Mouse (Mus musculus) ZHBTc4 (cell line): Measurements from ENCODE around the gene Adig.

Experiments
- DNase-seq: peaks from one replicate; pipeline ENCODE4 v3.0.0-alpha.2; 2011; ENCODE audit warnings: low read depth, low spot score

Adig gene

GRCm38 (mm10) chr2:158501836-158502812 lies at the start of gene Adig:
Gene Adig, plus strand, starts transcription at chr2:158502612.
- peak; percentile 6 for DNase-seq

GRCm38 (mm10) chr2:158456451-158456850 lies 46.0 kb upstream of the Adig start:
- no peak for DNase-seq

- no peak for DNase-seq
Measured at GRCm38 (mm10) chr2:158457610-158458009, 44.8 kb upstream of the Adig start.

DNA sequence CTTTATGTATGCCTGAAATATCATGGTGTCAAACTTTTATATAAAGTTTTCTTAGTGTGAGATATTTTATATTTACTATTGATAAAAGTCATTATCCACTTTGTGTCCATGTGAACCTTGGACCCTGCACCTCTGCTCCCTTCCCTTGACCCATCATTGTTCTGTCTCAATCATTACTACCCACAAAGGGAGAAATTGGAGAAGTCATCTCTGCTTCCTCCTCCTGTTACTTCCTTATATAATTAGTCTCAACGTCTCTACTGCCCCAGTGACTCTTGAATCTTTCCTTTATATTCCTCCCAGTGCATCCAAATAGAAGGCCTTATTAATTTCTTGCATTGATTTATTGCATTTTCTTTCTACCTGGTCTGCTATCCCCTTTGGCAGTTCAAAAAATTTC lies 40.0 kb upstream of the Adig start:
- DNase-seq = no peak

DNA sequence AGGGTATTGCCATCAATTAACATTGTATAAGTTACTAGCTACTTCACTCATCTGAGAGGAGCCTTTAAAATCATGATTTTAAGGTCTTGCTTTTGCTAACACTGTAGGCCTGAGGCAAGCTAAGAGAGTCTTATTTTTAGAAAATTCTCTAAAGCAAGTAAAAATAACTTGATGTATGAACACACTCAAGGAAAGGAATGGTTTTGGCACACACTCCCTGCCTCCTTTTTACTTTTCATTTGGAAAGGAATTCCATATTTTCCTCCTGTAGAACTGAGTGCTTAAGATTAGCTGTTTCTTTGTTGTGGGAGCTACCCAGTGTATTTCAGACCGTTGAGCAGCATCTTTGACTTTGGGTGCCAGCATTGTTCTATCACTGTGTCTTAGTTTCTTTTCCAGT lies 28.3 kb upstream of the Adig start:
- DNase-seq = no peak

DNA sequence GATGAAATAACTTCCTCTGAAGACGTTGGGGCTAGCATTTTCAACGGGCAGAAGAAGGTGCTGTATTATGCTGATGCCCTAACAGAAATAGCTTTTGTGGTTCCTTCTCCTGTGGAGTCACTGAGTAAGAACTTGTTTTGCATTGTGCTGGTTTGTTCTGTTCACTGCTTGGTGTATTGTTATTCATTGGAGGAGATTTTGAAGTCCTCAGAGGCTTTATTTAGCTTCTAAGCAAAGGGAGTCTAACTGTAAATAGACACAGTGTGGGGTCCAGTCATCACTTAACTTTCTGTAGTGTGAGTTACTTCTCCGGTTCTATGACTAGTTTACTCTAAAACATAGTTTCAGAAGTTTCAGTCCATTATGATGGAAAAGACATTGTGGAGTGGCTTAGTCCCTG lies 24.8 kb upstream of the Adig start:
- DNase-seq = peak; percentile 45

DNA sequence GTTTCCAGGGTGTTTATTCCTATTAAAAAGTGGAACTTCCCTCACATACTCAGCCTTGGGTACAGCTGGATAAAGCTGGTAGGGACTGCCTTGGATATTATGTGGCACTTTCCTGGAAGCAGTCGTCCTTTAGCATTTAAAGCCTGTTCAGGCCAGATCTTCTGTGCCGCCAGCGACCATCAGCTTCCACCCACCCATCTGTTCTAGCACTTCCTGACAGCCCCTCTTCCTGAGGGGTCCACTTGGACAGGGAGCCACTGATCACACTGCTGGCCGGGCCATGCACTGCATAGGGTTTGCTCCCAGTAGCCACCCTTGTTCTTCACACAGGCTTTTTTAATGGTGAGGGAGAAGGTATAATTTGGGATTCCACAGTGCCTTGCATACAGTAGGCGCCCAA lies 4.0 kb upstream of the Adig start:
- DNase-seq = no peak

DNA sequence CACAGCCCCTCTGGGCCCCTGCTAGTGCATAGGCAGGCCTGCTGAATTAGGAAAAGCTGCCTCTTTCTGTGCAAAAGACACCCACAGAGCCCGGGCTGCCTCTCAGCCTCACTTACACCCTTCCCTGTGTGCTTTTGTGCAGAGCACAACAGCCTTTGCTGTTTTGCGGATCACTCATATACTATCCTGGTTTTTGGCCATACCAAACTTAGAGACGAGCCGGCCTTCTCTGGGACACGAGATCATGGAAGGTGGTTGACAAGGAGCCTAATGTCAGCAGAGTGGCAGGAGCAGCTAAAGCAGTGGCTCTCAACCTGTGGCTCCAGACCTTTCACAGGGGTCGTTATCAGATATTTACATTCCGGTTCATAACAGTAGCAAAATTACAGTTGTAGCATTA lies 814 bp downstream of the Adig start:
- DNase-seq = no peak

DNA sequence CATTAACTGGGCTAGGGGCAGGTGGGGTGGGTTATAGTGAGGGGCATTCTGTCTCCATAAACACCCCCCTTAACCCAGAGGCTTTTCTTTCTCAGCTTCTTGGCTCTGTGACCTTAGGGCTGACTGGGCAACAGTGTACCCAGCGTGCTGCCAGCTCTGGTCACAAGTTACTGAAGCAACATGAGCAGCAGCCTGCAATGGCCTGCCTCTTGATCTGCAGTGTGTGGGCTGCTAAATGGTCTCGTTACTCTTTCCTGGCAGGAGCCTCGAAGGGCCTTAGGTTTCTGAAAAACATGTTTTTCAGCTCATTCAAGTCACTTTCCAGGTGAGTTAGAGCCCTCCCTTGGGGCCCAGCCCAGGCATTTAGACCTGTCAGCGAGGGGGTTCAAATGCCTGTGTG lies 1.3 kb downstream of the Adig start:
- no peak for DNase-seq

- no peak for DNase-seq
Measured at GRCm38 (mm10) chr2:158506475-158506874, 4.1 kb downstream of the Adig start.

- DNase-seq = no peak
Measured at GRCm38 (mm10) chr2:158507046-158507445, 4.6 kb downstream of the Adig start.

GRCm38 (mm10) chr2:158510665-158511064 lies 8.3 kb downstream of the Adig start:
- peak; percentile 61 for DNase-seq

DNA sequence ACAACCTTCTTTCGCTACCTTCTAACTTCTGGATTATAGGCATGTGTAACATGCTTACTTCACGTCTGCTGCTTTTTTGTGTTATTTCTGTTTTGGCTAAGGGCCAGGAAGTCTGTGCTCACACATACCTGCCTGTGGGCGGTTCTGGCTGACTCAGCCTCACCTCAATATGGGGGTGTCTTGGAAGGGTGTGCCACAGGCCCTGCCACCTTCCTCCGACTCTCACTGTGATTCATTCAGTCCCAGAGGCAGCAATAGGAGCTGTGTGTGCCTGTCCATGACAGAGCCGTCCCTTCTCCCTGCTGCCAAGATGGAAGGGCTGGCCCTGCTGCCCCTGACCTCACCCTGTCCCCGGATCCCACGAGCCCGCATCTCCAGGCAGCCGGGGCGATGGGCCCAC lies 10.1 kb downstream of the Adig start, which contains the start of gene Arhgap40:
TSS of gene Arhgap40 (plus strand) at position 269 of the 400 bp plus-strand sequence.
- no peak for DNase-seq

DNA sequence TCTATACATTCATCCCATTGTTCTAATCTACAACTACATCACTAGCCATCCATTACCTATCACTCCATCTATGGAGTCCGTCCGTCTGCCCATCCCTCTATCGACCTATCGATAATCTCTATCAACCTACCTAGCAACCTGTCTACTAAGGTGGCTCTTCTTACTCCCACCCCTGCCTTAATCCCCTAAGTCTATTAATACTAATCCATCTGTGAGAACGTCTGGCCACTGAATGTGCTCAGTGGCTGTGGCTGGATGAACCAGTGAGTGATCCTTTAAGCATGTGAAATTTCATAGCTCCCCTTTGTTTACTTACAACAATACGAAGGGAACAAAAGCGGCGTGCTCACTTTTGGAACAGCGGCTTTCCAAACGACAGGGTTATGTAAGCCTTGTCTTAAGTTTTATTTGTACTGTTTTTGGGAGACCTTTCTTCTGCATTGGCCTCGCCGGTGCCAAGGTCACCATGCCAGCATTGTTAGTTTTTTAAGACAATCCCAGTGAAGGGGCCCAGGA lies 11.5 kb downstream of the Adig start:
- DNase-seq = no peak

DNA sequence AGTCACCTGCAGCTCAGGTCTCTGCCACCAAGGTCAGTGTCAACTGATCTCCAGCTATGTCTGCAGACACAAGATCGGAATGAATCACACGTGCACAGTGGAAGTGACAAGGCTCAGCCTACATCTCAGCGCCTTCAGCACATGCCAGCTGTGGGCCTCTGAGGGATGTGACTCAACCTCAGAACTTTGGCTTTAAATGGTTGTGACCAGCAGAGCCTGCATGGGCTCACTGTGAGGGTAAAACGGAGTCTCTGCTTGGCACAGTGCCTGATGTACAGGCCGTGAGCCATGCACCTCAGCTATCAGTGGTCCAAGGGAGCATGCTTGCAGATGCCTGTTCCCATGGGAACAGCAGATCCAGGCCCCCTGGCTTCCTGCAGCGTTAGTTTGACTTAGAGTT lies 16.2 kb downstream of the Adig start:
- DNase-seq = no peak

- no peak for DNase-seq
Measured at GRCm38 (mm10) chr2:158519071-158519470, 16.7 kb downstream of the Adig start.

DNA sequence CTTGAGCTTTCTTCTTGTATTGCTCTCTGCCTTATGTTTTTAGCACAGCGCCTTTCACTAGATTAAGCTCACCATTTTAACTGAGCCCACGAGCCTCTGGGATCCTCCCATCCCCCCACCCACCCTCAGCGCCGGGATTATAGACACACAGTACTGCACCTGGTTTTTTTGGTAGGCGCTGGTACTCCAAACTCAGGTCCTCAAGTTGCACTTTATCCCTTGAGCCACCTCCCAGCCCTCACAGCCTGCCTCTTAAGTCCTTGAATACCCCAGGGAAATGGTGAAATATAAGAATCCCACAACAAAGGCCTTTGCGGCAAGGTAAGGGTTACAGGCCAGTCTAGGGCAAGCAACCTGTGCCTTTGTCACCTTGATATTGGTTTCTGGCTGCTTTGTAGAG lies 17.4 kb downstream of the Adig start:
- no peak for DNase-seq

GRCm38 (mm10) chr2:158523060-158523459 lies 20.6 kb downstream of the Adig start:
- DNase-seq = no peak

DNA sequence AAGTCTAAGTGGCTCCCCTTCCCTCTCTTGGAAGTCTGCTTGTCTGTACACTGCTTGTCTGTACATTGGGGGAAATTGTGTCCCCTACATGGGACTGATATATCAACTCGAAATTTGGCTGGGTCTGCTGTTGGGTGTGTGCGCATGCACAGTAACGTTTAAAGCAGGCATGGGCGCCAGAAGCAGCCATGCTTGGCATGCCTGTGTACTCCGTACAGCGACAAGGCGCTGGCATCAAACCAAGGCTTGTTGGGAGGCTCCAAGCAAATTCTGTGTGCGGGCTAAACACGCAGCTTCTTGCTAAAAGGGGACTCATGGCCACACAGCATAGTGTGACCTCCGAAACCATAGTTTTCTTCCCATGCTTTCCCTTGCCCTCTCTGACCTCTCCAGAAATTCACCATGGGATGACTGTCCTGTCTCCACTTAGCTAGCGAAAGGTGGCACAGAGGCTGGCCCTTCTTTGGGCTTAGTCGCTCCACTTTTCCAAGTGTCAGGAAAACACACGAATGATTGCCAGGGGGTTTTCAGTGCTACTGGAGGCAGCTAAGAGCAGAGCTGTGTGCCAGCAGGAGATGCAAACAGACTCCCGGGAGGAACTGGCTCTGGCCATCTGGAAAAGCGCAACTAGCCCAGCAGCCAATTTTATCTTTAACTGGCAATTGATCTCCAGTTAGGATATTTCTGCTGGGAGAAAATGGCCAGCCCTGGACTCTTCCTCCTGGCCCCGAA lies 21.9 kb downstream of the Adig start:
- DNase-seq = no peak

- peak; percentile 69 for DNase-seq
Measured at GRCm38 (mm10) chr2:158534090-158534489, 31.7 kb downstream of the Adig start.

DNA sequence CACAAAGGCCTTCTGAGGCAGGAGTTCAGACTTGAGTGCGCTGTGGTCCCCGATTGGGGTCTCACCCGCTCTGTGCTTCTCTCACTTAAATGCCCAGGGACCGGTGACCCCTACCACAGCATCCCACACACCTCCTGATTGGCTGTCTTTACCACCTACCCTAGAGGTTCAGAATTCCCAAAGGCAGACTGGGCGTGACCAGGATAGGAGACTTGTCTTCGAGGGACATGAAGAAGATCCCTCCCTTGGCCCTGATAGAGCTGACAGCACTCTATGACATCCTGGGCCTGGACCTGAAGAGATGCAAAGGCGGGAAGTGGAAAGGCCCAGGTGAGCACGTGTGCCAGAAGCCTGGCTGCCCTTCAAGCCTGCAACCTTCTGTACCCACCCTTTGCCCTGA lies 32.1 kb downstream of the Adig start:
- no peak for DNase-seq
